Mouse (Mus musculus) G1E (cell line): Measurements from ENCODE around the gene Pik3c2b.

Experiments used
- CTCF ChIP-seq: IDR thresholded peaks from 2 replicates; pipeline ENCODE4 v1.5.1; 2012; ENCODE audit warnings: low read depth, low read length, inconsistent platforms, mixed read lengths
- GATA1 ChIP-seq: IDR thresholded peaks from 2 replicates; pipeline ENCODE4 v1.6.1; 2012; ENCODE audit warnings: borderline replicate concordance, low read length, inconsistent platforms, mixed read lengths
- POLR2AphosphoS5 ChIP-seq: IDR thresholded peaks from 2 replicates; pipeline ENCODE4 v1.6.1; 2012; ENCODE audit warnings: low read depth, low read length, inconsistent platforms; ENCODE audit not compliant: insufficient replicate concordance
- TAL1 ChIP-seq: conservative IDR thresholded peaks from 2 replicates; pipeline ENCODE4 v1.6.1; 2012; ENCODE audit warnings: low read depth, low read length, inconsistent platforms, mixed read lengths

- TF ChIP-seq CTCF (no peak), TAL1 (no peak), GATA1 (no peak), POLR2AphosphoS5 (no peak)
These were observed 26.9 kb upstream of the Pik3c2b start for GRCm38 (mm10) chr1:133018580-133018979.
